9 mouse cellular contexts compared by ENCODE assay signal in the genomic region with DNA sequence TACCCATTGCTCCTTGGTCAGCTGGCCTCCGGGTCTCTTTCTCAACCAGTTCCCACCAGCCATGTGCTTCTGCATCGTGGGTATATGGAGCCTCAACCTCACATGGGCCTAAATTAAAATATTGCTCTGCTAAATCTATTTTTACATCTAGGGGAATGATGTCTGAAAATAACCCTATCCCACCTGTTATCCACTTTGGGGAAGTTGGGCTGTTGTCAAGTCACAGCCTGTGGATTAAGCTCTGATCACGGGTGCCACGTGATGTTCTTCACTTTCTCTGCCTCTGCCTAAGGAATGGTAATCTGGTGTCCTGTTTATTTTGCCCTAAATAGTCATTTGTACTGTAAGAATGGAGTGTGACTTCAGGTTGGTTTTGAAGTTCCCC. TPM values are rescaled to one million over a fixed set of nuclear protein-coding genes. Genes with fewer than 3 reads are reported as not detected.
DNase-seq lines count a peak whose midpoint lies in the region; ATAC-seq and TF ChIP-seq lines count a peak whose summit lies in the region.
"Had no signal": no experiment of that assay in that cellular context is flagged by ENCODE, and none has a peak within 500 bp of the region (broad histone marks: within the 10 kb centered on the region; RNA-seq: fewer than 3 reads in every experiment).

No protein-coding gene starts in this region.

- H3K9ac ChIP-seq in embryonic facial prominence, embryonic 13.5 days, result peak overlapping the region; percentile 40; the same call in 1 of the 2 replicates
- H3K9ac ChIP-seq in forebrain, postnatal 0 days, result no peak overlapping the region

- no peak for DNase-seq in layer of hippocampus, adult 2 months (ENCODE audit: low spot score in 2 of 2)
- no peak for DNase-seq in layer of hippocampus, adult 9-11 months
- no peak for DNase-seq in forebrain, postnatal 0 days
- no peak for DNase-seq in frontal cortex, postnatal 25 days (ENCODE audit: low spot score in 2 of 2)
- DNase-seq in testis, postnatal 10 days (ENCODE audit: low spot score), result no peak
- no peak for DNase-seq in gastrocnemius, postnatal 10 days

- 27% methylated on average over 4 of the region's 4 CpGs for WGBS in embryonic facial prominence, embryonic 13.5 days
- WGBS in forebrain, postnatal 0 days, result 46% methylated on average over 4 of the region's 4 CpGs

- no peaks in the 10 kb centered on the region for H3K27me3 ChIP-seq in embryonic facial prominence, embryonic 13.5 days
- H3K27me3 ChIP-seq in forebrain, postnatal 0 days (ENCODE audit: insufficient read depth, low read length), result no peaks in the 10 kb centered on the region
- H3K27me3 ChIP-seq in myocyte (ENCODE audit: control insufficient read depth, insufficient read depth, insufficient read length), result no peaks in the 10 kb centered on the region

- no peaks in the 10 kb centered on the region for H3K36me3 ChIP-seq in embryonic facial prominence, embryonic 13.5 days
- no peaks in the 10 kb centered on the region for H3K36me3 ChIP-seq in forebrain, postnatal 0 days (ENCODE audit: insufficient read depth)
- no peaks in the 10 kb centered on the region for H3K36me3 ChIP-seq in myocyte (ENCODE audit: control insufficient read depth, insufficient read depth)

- H3K4me2 ChIP-seq in embryonic facial prominence, embryonic 13.5 days, result 0 out of 2 replicates have a peak overlapping the region, but pooled peaks have one; percentile 39
- peak overlapping the region; percentile 30; the same call in 1 of the 2 replicates for H3K4me2 ChIP-seq in forebrain, postnatal 0 days (ENCODE audit: low read depth)
- H3K4me2 ChIP-seq in myocyte (ENCODE audit: low read depth), result peak overlapping the region; percentile 97

- no peak overlapping the region for H3K4me3 ChIP-seq in layer of hippocampus, adult 2 months
- H3K4me3 ChIP-seq in embryonic facial prominence, embryonic 13.5 days, result no peak overlapping the region
- H3K4me3 ChIP-seq in forebrain, postnatal 0 days (ENCODE audit: low read depth, low read length), result no peak overlapping the region
- H3K4me3 ChIP-seq in myocyte, result peak overlapping the region; percentile 12
- H3K4me3 ChIP-seq: erythroblast, embryonic 14.5 days had no signal

- peaks cover 91% of the 10 kb centered on the region for H3K4me1 ChIP-seq in embryonic facial prominence, embryonic 13.5 days
- H3K4me1 ChIP-seq in forebrain, postnatal 0 days (ENCODE audit: insufficient read depth), result peaks cover 18% of the 10 kb centered on the region; the same call in 1 of the 2 replicates

- H3K79me2 ChIP-seq in myocyte (ENCODE audit: control insufficient read depth, insufficient read depth), result peaks cover 92% of the 10 kb centered on the region

- no peaks in the 10 kb centered on the region for H3K9me3 ChIP-seq in embryonic facial prominence, embryonic 13.5 days
- no peaks in the 10 kb centered on the region for H3K9me3 ChIP-seq in forebrain, postnatal 0 days (ENCODE audit: low read length)

- H3ac ChIP-seq in myocyte (ENCODE audit: control insufficient read depth, insufficient read length), result no peak overlapping the region

- peak overlapping the region; percentile 18; the same call in 1 of the 2 replicates for H3K27ac ChIP-seq in layer of hippocampus, adult 2 months
- H3K27ac ChIP-seq in embryonic facial prominence, embryonic 13.5 days, result peak overlapping the region; percentile 87
- peak overlapping the region; percentile 64 for H3K27ac ChIP-seq in forebrain, postnatal 0 days (ENCODE audit: low read depth, low read length)

- TF ChIP-seq POLR2A in myocyte (IDR thresholded peaks at IDR 0.05; ENCODE audit: insufficient read length, low read depth), result no peak

- no peak for ATAC-seq in embryonic facial prominence, embryonic 13.5 days (ENCODE audit: insufficient number of reproducible peaks, insufficient read depth, low FRiP score, low TSS enrichment, low read depth)
- peak; percentile 6; the same call in 1 of the 2 replicates for ATAC-seq in forebrain, postnatal 0 days

- TF ChIP-seq CTCF in layer of hippocampus, adult 2 months (conservative IDR thresholded peaks at IDR 0.05), result no peak
- TF ChIP-seq CTCF in forebrain, postnatal 0 days (IDR thresholded peaks at IDR 0.05; ENCODE audit: low read depth), result no peak

TF ChIP-seq in myocyte, 11 proteins besides CTCF, POLR2A, EP300 and RAD21:
- TF ChIP-seq CEBPB (IDR thresholded peaks at IDR 0.05; ENCODE audit: insufficient read depth, poor library complexity, severe bottlenecking) (no peak), MAX (IDR thresholded peaks at IDR 0.05; ENCODE audit: low read depth) (peak; percentile 4), REST (IDR thresholded peaks at IDR 0.05; ENCODE audit: insufficient read depth, insufficient read length) (no peak), POLR2AphosphoS2 (IDR thresholded peaks at IDR 0.05; ENCODE audit: insufficient read length, low read depth) (no peak), TCF3 (IDR thresholded peaks at IDR 0.05; ENCODE audit: insufficient read length, low read depth) (no peak), USF1 (IDR thresholded peaks at IDR 0.05; ENCODE audit: low read depth) (peak; percentile 86), SRF (IDR thresholded peaks at IDR 0.05; ENCODE audit: control insufficient read depth, insufficient read length, low read depth) (no peak), TCF12 (IDR thresholded peaks at IDR 0.05; ENCODE audit: insufficient read depth, poor library complexity, severe bottlenecking) (peak; percentile 1), E2F4 (IDR thresholded peaks at IDR 0.05; ENCODE audit: insufficient read depth) (no peak), MYOG (IDR thresholded peaks at IDR 0.05; ENCODE audit: control insufficient read depth in 1 of 3, insufficient read depth in 1 of 3, insufficient read length in 2 of 3, low read depth in 2 of 3) (peak in 2 of 3 experiments; percentile 38 to 83), MYOD1 (IDR thresholded peaks at IDR 0.05; ENCODE audit: control insufficient read depth in 1 of 3, insufficient read length in 2 of 3, low read depth in 2 of 3) (peak; percentile 69 to 81 (median 76))

RNA-seq across cellular contexts. Expression of gene Tead1, which starts 17.7 kb away (rescaled TPM):
- total RNA-seq in layer of hippocampus, adult 2 months (2021), result 10 to 100 TPM; 23.9 to 29.0 TPM
- 44.5 and 44.9 TPM in 2 replicates for polyA plus RNA-seq in embryonic facial prominence, embryonic 13.5 days (2015; fragmentation: Nextera tagmentation; extraction: Ambion mirVana)
- total RNA-seq in forebrain, postnatal 0 days (2014; rRNA removed), result 14.9 and 20.1 TPM in 2 replicates
- 1.9 and 7.8 TPM in 2 replicates for polyA plus RNA-seq in forebrain, postnatal 0 days (2015; fragmentation: Nextera tagmentation; extraction: Ambion mirVana)
- 18.8 TPM for polyA plus RNA-seq in myocyte (2012; fragmentation: generic; extraction: Trizol)
- total RNA-seq in gastrocnemius, postnatal 10 days (2021), result 100 to 1,000 TPM; 124 to 136 TPM
- polyA plus RNA-seq: erythroblast, embryonic 14.5 days had no signal

Comparison
In these comparisons a context has a peak if more than half of its experiments do, and no peak if none do; other contexts are left out.
1. H3K27ac ChIP-seq: peak in every context shown above with its lines; median percentile 87 in embryonic facial prominence, embryonic 13.5 days; 64 in forebrain, postnatal 0 days; 18 in layer of hippocampus, adult 2 months.
2. H3K4me2 ChIP-seq: peak in every context shown above with its lines; median percentile 97 in myocyte; 39 in embryonic facial prominence, embryonic 13.5 days; 30 in forebrain, postnatal 0 days.